Mouse (Mus musculus) cortical plate, adult 2 months (tissue): ENCODE measurements around the gene Tcp10a.
"Not testable (repeated sequence)": the region's sequence is repeated elsewhere in the genome, so short reads cannot be mapped to it uniquely, and the experiment has no call there.

ENCODE experiments used
- CTCF ChIP-seq: fragments of 200-500 bp; IDR thresholded peaks from 2 replicates; pipeline ENCODE4 v1.5.1; 2011; ENCODE audit warnings: mild to moderate bottlenecking, control low read depth, low read length; ENCODE audit not compliant: insufficient read depth; ENCODE audit errors: extremely low read depth
- POLR2A ChIP-seq: fragments of 200-500 bp; IDR thresholded peaks from 2 replicates; pipeline ENCODE4 v1.6.1; 2011; ENCODE audit warnings: mild to moderate bottlenecking, low read length, control low read depth; ENCODE audit not compliant: insufficient read depth; ENCODE audit errors: extremely low read depth

- not testable (repeated sequence) for TF ChIP-seq POLR2A, CTCF
These were observed 61.6 kb downstream of the Tcp10a start for GRCm38 (mm10) chr17:7386016-7386415.
